Mouse (Mus musculus): ENCODE results near the gene Dock8.

DNA sequence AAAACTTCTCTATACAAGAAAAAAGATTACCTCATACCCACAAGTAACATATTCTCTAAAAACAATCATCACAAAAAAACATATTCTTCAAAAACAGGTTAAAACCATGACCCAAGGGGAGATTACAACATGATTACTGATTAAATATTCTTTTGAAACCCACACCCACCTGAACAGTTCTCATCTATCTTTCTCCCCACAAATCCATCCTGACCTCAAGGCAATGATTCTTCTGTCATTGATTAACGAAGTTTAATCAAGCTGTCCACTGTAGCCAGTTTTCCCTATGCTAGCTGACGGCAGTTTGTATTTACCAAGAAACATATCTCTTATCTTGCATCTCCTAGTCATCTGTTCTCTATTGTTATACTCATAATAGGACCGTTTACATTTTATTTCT is 98.6 kb downstream of the Dock8 start:
- TF ChIP-seq MXI1 (IDR thresholded peaks at IDR 0.05; ENCODE audit: low read depth, low read length): no peak
- no peak for TF ChIP-seq PAX5 (IDR thresholded peaks at IDR 0.05; ENCODE audit: low read length)
- TF ChIP-seq MAX (IDR thresholded peaks at IDR 0.05; ENCODE audit: low read length): no peak
- no peak for TF ChIP-seq CTCF (conservative IDR thresholded peaks at IDR 0.05 in 1 of 2, IDR thresholded peaks at IDR 0.05 in 1 of 2; ENCODE audit: low read depth in 2 of 2, low read length in 2 of 2)
- no peak for TF ChIP-seq POLR2A (IDR thresholded peaks at IDR 0.05; ENCODE audit: low read depth, low read length)
- TF ChIP-seq RCOR1 (conservative IDR thresholded peaks at IDR 0.05; ENCODE audit: low read depth, low read length): no peak
- TF ChIP-seq ELF1 (IDR thresholded peaks at IDR 0.05; ENCODE audit: low read depth, low read length): no peak
